Mouse (Mus musculus): ENCODE results near the gene Gm20388. TPM values are rescaled to one million over a fixed set of nuclear protein-coding genes. Genes with fewer than 3 reads are reported as not detected.

The Gm20388 gene
- polyA plus RNA-seq, 1 experiment from 2014 or later, result 12.4 TPM

GRCm38 (mm10) chr8:122312553-122312952, 2401.9 kb downstream of the Gm20388 start:
- no peaks in the 10 kb centered on the region; the same call in 1 of the 2 replicates for H3K4me1 ChIP-seq (ENCODE audit: control insufficient read depth, insufficient read depth, low read depth, low read length)
- H3K9ac ChIP-seq (ENCODE audit: low read depth, low read length), result no peak overlapping the region
- H3K27me3 ChIP-seq (replicated peaks; ENCODE audit: control insufficient read depth, insufficient read depth, low read length), result no peaks in the 10 kb centered on the region
- H3K9me3 ChIP-seq (ENCODE audit: control insufficient read depth, low read length), result no peaks in the 10 kb centered on the region
- 85% methylated on average over 2 of the region's 2 CpGs for WGBS
- no peaks in the 10 kb centered on the region for H3K36me3 ChIP-seq (ENCODE audit: control insufficient read depth, insufficient read depth, low read length)
- H3K27ac ChIP-seq (ENCODE audit: low read depth, low read length), result no peak overlapping the region
- ATAC-seq, result no peak
- H3K4me2 ChIP-seq (ENCODE audit: low read length), result no peak overlapping the region
- H3K4me3 ChIP-seq (ENCODE audit: low read length), result no peak overlapping the region

- H3K36me3 ChIP-seq (ENCODE audit: control insufficient read depth, insufficient read depth, low read length), result no peaks in the 10 kb centered on the region
- H3K9ac ChIP-seq (ENCODE audit: low read depth, low read length), result no peak overlapping the region
- no peak overlapping the region for H3K4me3 ChIP-seq (ENCODE audit: low read length)
- no peaks in the 10 kb centered on the region for H3K9me3 ChIP-seq (ENCODE audit: control insufficient read depth, low read length)
- H3K4me1 ChIP-seq (ENCODE audit: control insufficient read depth, insufficient read depth, low read depth, low read length), result no peaks in the 10 kb centered on the region
- no peak overlapping the region for H3K4me2 ChIP-seq (ENCODE audit: low read length)
- ATAC-seq, result no peak
- no peak overlapping the region for H3K27ac ChIP-seq (ENCODE audit: low read depth, low read length)
- H3K27me3 ChIP-seq (replicated peaks; ENCODE audit: control insufficient read depth, insufficient read depth, low read length), result no peaks in the 10 kb centered on the region
- WGBS, result 75% methylated on average over 12 of the region's 12 CpGs
Measured at GRCm38 (mm10) chr8:122313310-122313709, 2402.7 kb downstream of the Gm20388 start.

- H3K4me1 ChIP-seq (ENCODE audit: control insufficient read depth, insufficient read depth, low read depth, low read length), result no peaks in the 10 kb centered on the region
- no peak overlapping the region for H3K4me2 ChIP-seq (ENCODE audit: low read length)
- H3K27ac ChIP-seq (ENCODE audit: low read depth, low read length), result no peak overlapping the region
- H3K27me3 ChIP-seq (replicated peaks; ENCODE audit: control insufficient read depth, insufficient read depth, low read length), result no peaks in the 10 kb centered on the region
- H3K36me3 ChIP-seq (ENCODE audit: control insufficient read depth, insufficient read depth, low read length), result no peaks in the 10 kb centered on the region
- no peak overlapping the region for H3K9ac ChIP-seq (ENCODE audit: low read depth, low read length)
- 67% methylated on average over 13 of the region's 13 CpGs for WGBS
- no peak for ATAC-seq
- H3K9me3 ChIP-seq (ENCODE audit: control insufficient read depth, low read length), result no peaks in the 10 kb centered on the region
- no peak overlapping the region for H3K4me3 ChIP-seq (ENCODE audit: low read length)
Measured at GRCm38 (mm10) chr8:122314899-122315496, 2404.4 kb downstream of the Gm20388 start.

GRCm38 (mm10) chr8:122316402-122316801, 2405.8 kb downstream of the Gm20388 start:
- Histone ChIP-seq H3K4me2 (ENCODE audit: low read length) (no peak overlapping the region), H3K27ac (ENCODE audit: low read depth, low read length) (no peak overlapping the region), H3K4me3 (ENCODE audit: low read length) (no peak overlapping the region), H3K36me3 (ENCODE audit: control insufficient read depth, insufficient read depth, low read length) (no peaks in the 10 kb centered on the region), H3K9ac (ENCODE audit: low read depth, low read length) (no peak overlapping the region), H3K9me3 (ENCODE audit: control insufficient read depth, low read length) (no peaks in the 10 kb centered on the region), H3K27me3 (replicated peaks; ENCODE audit: control insufficient read depth, insufficient read depth, low read length) (no peaks in the 10 kb centered on the region), H3K4me1 (ENCODE audit: control insufficient read depth, insufficient read depth, low read depth, low read length) (no peaks in the 10 kb centered on the region; the same call in 1 of the 2 replicates)
- whole genome bisulfite sequencing, result 65% methylated on average over 2 of the region's 2 CpGs
- ATAC-seq, result no peak

- Histone ChIP-seq H3K4me1 (ENCODE audit: control insufficient read depth, insufficient read depth, low read depth, low read length) (no peaks in the 10 kb centered on the region; the same call in 1 of the 2 replicates), H3K4me2 (ENCODE audit: low read length) (no peak overlapping the region), H3K27ac (ENCODE audit: low read depth, low read length) (no peak overlapping the region), H3K36me3 (ENCODE audit: control insufficient read depth, insufficient read depth, low read length) (no peaks in the 10 kb centered on the region), H3K4me3 (ENCODE audit: low read length) (no peak overlapping the region), H3K27me3 (replicated peaks; ENCODE audit: control insufficient read depth, insufficient read depth, low read length) (no peaks in the 10 kb centered on the region), H3K9ac (ENCODE audit: low read depth, low read length) (no peak overlapping the region), H3K9me3 (ENCODE audit: control insufficient read depth, low read length) (no peaks in the 10 kb centered on the region)
- no peak for ATAC-seq
- 58% methylated on average over 8 of the region's 8 CpGs for WGBS
Measured at GRCm38 (mm10) chr8:122317918-122318475, 2407.4 kb downstream of the Gm20388 start.

GRCm38 (mm10) chr8:122319045-122319707, 2408.5 kb downstream of the Gm20388 start:
- 78% methylated on average over 11 of the region's 11 CpGs for WGBS
- Histone ChIP-seq H3K9me3 (ENCODE audit: control insufficient read depth, low read length) (no peaks in the 10 kb centered on the region), H3K9ac (ENCODE audit: low read depth, low read length) (no peak overlapping the region), H3K27me3 (replicated peaks; ENCODE audit: control insufficient read depth, insufficient read depth, low read length) (peaks cover 3% of the 10 kb centered on the region; the same call in 1 of the 2 replicates), H3K27ac (ENCODE audit: low read depth, low read length) (no peak overlapping the region), H3K4me2 (ENCODE audit: low read length) (no peak overlapping the region), H3K36me3 (ENCODE audit: control insufficient read depth, insufficient read depth, low read length) (no peaks in the 10 kb centered on the region), H3K4me1 (ENCODE audit: control insufficient read depth, insufficient read depth, low read depth, low read length) (peaks cover 2% of the 10 kb centered on the region; the same call in 1 of the 2 replicates), H3K4me3 (ENCODE audit: low read length) (no peak overlapping the region)
- no peak for ATAC-seq

- Histone ChIP-seq H3K9ac (ENCODE audit: low read depth, low read length) (no peak overlapping the region), H3K4me3 (ENCODE audit: low read length) (no peak overlapping the region), H3K27me3 (replicated peaks; ENCODE audit: control insufficient read depth, insufficient read depth, low read length) (peaks cover 3% of the 10 kb centered on the region; the same call in 1 of the 2 replicates), H3K4me2 (ENCODE audit: low read length) (no peak overlapping the region), H3K4me1 (ENCODE audit: control insufficient read depth, insufficient read depth, low read depth, low read length) (peaks cover 3% of the 10 kb centered on the region; the same call in 1 of the 2 replicates), H3K9me3 (ENCODE audit: control insufficient read depth, low read length) (no peaks in the 10 kb centered on the region), H3K27ac (ENCODE audit: low read depth, low read length) (no peak overlapping the region), H3K36me3 (ENCODE audit: control insufficient read depth, insufficient read depth, low read length) (no peaks in the 10 kb centered on the region)
- no peak for ATAC-seq
- WGBS, result 84% methylated on average over 7 of the region's 7 CpGs
Measured at GRCm38 (mm10) chr8:122319708-122320075, 2409.1 kb downstream of the Gm20388 start.

GRCm38 (mm10) chr8:122320541-122320940, 2409.9 kb downstream of the Gm20388 start:
- Histone ChIP-seq H3K4me1 (ENCODE audit: control insufficient read depth, insufficient read depth, low read depth, low read length) (peaks cover 3% of the 10 kb centered on the region; the same call in 1 of the 2 replicates), H3K4me2 (ENCODE audit: low read length) (no peak overlapping the region), H3K4me3 (ENCODE audit: low read length) (no peak overlapping the region), H3K27ac (ENCODE audit: low read depth, low read length) (peak overlapping the region; percentile 30; the same call in 1 of the 2 replicates), H3K9me3 (ENCODE audit: control insufficient read depth, low read length) (no peaks in the 10 kb centered on the region), H3K27me3 (replicated peaks; ENCODE audit: control insufficient read depth, insufficient read depth, low read length) (peaks cover 3% of the 10 kb centered on the region; the same call in 1 of the 2 replicates), H3K9ac (ENCODE audit: low read depth, low read length) (no peak overlapping the region), H3K36me3 (ENCODE audit: control insufficient read depth, insufficient read depth, low read length) (no peaks in the 10 kb centered on the region)
- 9% methylated on average over 3 of the region's 3 CpGs for WGBS
- ATAC-seq, result no peak

GRCm38 (mm10) chr8:122321455-122321921, 2410.8 kb downstream of the Gm20388 start:
- Histone ChIP-seq H3K9me3 (ENCODE audit: control insufficient read depth, low read length) (no peaks in the 10 kb centered on the region), H3K4me1 (ENCODE audit: control insufficient read depth, insufficient read depth, low read depth, low read length) (peaks cover 3% of the 10 kb centered on the region; the same call in 1 of the 2 replicates), H3K4me3 (ENCODE audit: low read length) (no peak overlapping the region), H3K9ac (ENCODE audit: low read depth, low read length) (no peak overlapping the region), H3K27ac (ENCODE audit: low read depth, low read length) (no peak overlapping the region), H3K36me3 (ENCODE audit: control insufficient read depth, insufficient read depth, low read length) (no peaks in the 10 kb centered on the region), H3K4me2 (ENCODE audit: low read length) (no peak overlapping the region), H3K27me3 (replicated peaks; ENCODE audit: control insufficient read depth, insufficient read depth, low read length) (peaks cover 3% of the 10 kb centered on the region; the same call in 1 of the 2 replicates)
- ATAC-seq, result no peak
- 66% methylated on average over 10 of the region's 10 CpGs for WGBS
